Mouse (Mus musculus) stomach, postnatal 0 days (tissue): ENCODE data around the gene Eva1b.

Experiments used
- CTCF ChIP-seq: IDR thresholded peaks from 2 replicates; pipeline ENCODE4 v1.5.1; 2016; ENCODE audit warnings: antibody characterized with exemption, low read depth, mild to moderate bottlenecking, moderate library complexity
- EP300 ChIP-seq: optimal IDR thresholded peaks from 2 replicates; pipeline ENCODE3; 2016; ENCODE audit warnings: antibody characterized with exemption

DNA sequence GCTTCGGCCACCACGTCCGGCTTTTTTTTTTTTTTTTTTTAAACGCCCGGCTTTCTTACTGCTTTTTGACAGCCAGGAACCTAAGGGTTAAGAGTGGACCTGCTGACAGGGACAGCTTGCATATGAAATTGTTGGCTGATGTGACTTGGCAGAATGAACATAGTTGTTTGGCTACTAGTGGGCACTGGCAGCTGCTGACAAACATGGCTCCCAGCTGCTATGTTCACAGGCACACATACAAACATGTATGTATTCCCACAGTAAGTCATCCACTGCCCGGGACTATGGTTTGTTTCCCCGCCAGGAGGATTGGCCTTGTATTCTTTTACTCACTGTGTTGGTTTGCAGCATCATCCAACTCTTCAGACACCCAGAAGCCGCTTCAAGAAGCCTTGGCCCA lies 30.4 kb upstream of the Eva1b start:
- TF ChIP-seq CTCF (no peak), EP300 (no peak)
